Mouse (Mus musculus): ENCODE measurements around the gene Rasgef1b.

- no peak for TF ChIP-seq CTCF (IDR thresholded peaks at IDR 0.05; ENCODE audit: borderline replicate concordance, control insufficient read depth, extremely low read depth, insufficient read depth, low read length, poor library complexity)
- TF ChIP-seq POLR2A (IDR thresholded peaks at IDR 0.05; ENCODE audit: control insufficient read depth, extremely low read depth, insufficient read depth, low read length, poor library complexity) = no peak
These were observed 95.3 kb downstream of the Rasgef1b start for GRCm38 (mm10) chr5:99633548-99633947.
